Mouse (Mus musculus) testis, adult 2 months (tissue): ENCODE measurements around the gene Ggn.

Experiments used
- CTCF ChIP-seq: fragments of 200-500 bp; IDR thresholded peaks from 2 replicates; pipeline ENCODE4 v1.5.1; 2012; ENCODE audit warnings: low read depth, mild to moderate bottlenecking, inconsistent platforms, low read length, moderate library complexity; ENCODE audit not compliant: control insufficient read depth, insufficient read depth, insufficient replicate concordance
- POLR2A ChIP-seq: fragments of 200-500 bp; IDR thresholded peaks from 2 replicates; pipeline ENCODE4 v1.6.1; 2012; ENCODE audit warnings: low read depth, mild to moderate bottlenecking, inconsistent platforms, low read length, moderate library complexity; ENCODE audit not compliant: control insufficient read depth

DNA sequence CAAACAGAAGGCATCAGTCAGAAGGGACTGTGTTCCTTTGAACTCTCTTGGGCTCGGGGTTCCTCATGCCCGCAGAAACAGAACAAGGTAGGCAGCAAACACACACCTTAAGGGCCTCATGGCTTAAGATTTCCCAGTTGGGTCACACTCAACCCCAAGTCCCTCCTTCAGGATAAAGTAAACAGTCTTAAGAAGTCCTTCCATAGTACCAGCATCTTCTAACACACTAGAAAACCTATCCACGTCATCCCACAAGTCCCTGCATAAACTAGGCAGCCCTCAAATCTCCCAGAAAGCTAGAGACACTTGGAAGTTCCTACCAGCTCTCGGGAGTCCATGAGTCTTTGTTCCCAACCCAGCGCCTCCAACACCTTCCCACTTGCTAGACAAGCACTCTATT, 7.7 kb upstream of the Ggn start:
- TF ChIP-seq POLR2A (no peak), CTCF (no peak)
